Mouse (Mus musculus) spleen, adult 2 months (tissue): ENCODE data around the gene C1qb.

Experiments used
- CTCF ChIP-seq: fragments of 200-500 bp; IDR thresholded peaks from 2 replicates; pipeline ENCODE4 v1.5.1; 2011; ENCODE audit warnings: mild to moderate bottlenecking, inconsistent platforms; ENCODE audit not compliant: insufficient read depth, insufficient read length, insufficient replicate concordance; ENCODE audit errors: extremely low read depth
- POLR2A ChIP-seq: fragments of 200-500 bp; IDR thresholded peaks from 2 replicates; pipeline ENCODE4 v1.6.1; 2011; ENCODE audit warnings: low read depth, low read length, inconsistent platforms

DNA sequence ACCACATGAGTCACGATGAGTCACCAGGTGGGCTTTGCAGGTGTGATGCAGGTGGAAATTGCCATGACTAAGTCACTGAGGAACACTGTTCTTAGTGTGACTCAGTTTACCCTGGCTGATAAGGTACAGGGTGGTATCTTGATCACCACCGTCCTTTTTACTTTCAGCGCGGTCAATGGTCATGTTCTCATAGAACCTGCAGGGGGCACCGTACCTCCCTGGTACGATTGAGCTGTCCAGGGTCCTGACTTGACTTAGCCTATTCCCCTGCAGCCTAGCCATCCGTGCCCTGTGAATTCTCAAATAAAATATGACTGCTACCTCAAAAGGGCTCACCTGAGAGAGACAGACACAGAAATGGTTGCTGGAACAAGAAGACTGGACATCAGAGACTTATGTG lies 21.0 kb upstream of the C1qb start:
- TF ChIP-seq POLR2A (no peak), CTCF (peak; percentile 49; the same call in 1 of the 2 replicates)
